Mouse (Mus musculus) hematopoietic multipotent progenitor cell, adult 10-12 weeks (in vitro differentiated cells): ENCODE data around the gene Vmn2r115. TPM values are rescaled to one million over a fixed set of nuclear protein-coding genes. Genes with fewer than 3 reads are reported as not detected.

Source experiments
- polyA plus RNA-seq: library from polyadenylated mRNA; stranded (reverse); fragments of >175 nt; gene quantifications from 2 replicates; pipeline ENCODE4 v1.2.3, GENCODE M21; 2012; ENCODE audit warnings: low replicate concordance

Gene Vmn2r115
- polyA plus RNA-seq, result not detected in 2 replicates

GRCm38 (mm10) chr17:23343441-23343840, at the start of gene Vmn2r115:
TSS of gene Vmn2r115 (plus strand) at chr17:23343741.

GRCm38 (mm10) chr17:23312437-23312836, 31.1 kb upstream of the Vmn2r115 start, which contains the start of gene Vmn2r114:
TSS of gene Vmn2r114 (minus strand) at chr17:23312537.

GRCm38 (mm10) chr17:23384304-23384703, 40.8 kb downstream of the Vmn2r115 start, which contains the start of gene Vmn2r116:
TSS of gene Vmn2r116 (plus strand) at chr17:23384604.

Other genes starting within 250 kb of the Vmn2r115 start
- 1.2 and 1.4 TPM in 2 replicates for gene Zfp40, start 150.5 kb upstream of the Vmn2r115 start, polyA plus RNA-seq
- gene Vmn2r114, start 31.2 kb upstream of the Vmn2r115 start, polyA plus RNA-seq, result not detected in 2 replicates
- not detected in 2 replicates for gene Vmn2r116, start 40.9 kb downstream of the Vmn2r115 start, polyA plus RNA-seq
- not detected in 2 replicates for gene Vmn2r117, start 136.0 kb downstream of the Vmn2r115 start, polyA plus RNA-seq
- 13.9 and 35.3 TPM in 2 replicates for gene Zfp213, start 220.5 kb downstream of the Vmn2r115 start, polyA plus RNA-seq